Mouse (Mus musculus) embryonic facial prominence, embryonic 14.5 days (tissue): ENCODE results near the gene Tcp10b. TPM values are rescaled to one million over a fixed set of nuclear protein-coding genes. Genes with fewer than 3 reads are reported as not detected.
"Not testable (repeated sequence)": the region's sequence is repeated elsewhere in the genome, so short reads cannot be mapped to it uniquely, and the experiment has no call there.

Experiments
- ATAC-seq: fragments of 200-750 bp; cut with Nextera tagmentation; 2 replicates; pipeline ENCODE4 v1.8.0; 2017; ENCODE audit warnings: low read depth, moderate number of reproducible peaks, moderate TSS enrichment
- DNase-seq: peaks from one replicate; pipeline ENCODE4 v3.0.0-alpha.2; 2015; ENCODE audit warnings: low spot score
- H3K27ac ChIP-seq: fragments of 300-500 bp; sonication (generic); replicated peaks from 2 replicates; pipeline ENCODE4 v1.5.1; 2014; ENCODE audit warnings: low read depth, mild to moderate bottlenecking, low read length, moderate library complexity
- H3K27me3 ChIP-seq: fragments of 300-500 bp; sonication (generic); replicated peaks from 2 replicates; pipeline ENCODE4 v1.6.1; 2014; ENCODE audit warnings: low read length; ENCODE audit not compliant: control insufficient read depth, insufficient read depth
- H3K36me3 ChIP-seq: fragments of 300-500 bp; sonication (generic); 2 replicates; pipeline ENCODE4 v1.6.1; 2014; ENCODE audit warnings: low read length, mixed read lengths; ENCODE audit not compliant: control insufficient read depth, insufficient read depth
- H3K4me1 ChIP-seq: fragments of 300-500 bp; sonication (generic); 2 replicates; pipeline ENCODE4 v1.6.1; 2014; ENCODE audit warnings: antibody characterized with exemption, low read length; ENCODE audit not compliant: control insufficient read depth, insufficient read depth
- H3K4me2 ChIP-seq: fragments of 300-500 bp; sonication (generic); 2 replicates; pipeline ENCODE4 v1.6.1; 2014; ENCODE audit warnings: low read depth, mild to moderate bottlenecking, low read length, moderate library complexity, mixed read lengths
- H3K4me3 ChIP-seq: fragments of 300-500 bp; sonication (generic); 2 replicates; pipeline ENCODE4 v1.5.1; 2014; ENCODE audit warnings: low read depth, mild to moderate bottlenecking, low read length
- H3K9ac ChIP-seq: fragments of 300-500 bp; sonication (generic); 2 replicates; pipeline ENCODE4 v1.6.1; 2014; ENCODE audit warnings: low read depth, mild to moderate bottlenecking, low read length, moderate library complexity, mixed read lengths
- H3K9me3 ChIP-seq: fragments of 300-500 bp; sonication (generic); 2 replicates; pipeline ENCODE4 v1.6.1; 2016; ENCODE audit warnings: low read length; ENCODE audit not compliant: control insufficient read depth
- WGBS: fragments of 180-500 bp; shearing (Covaris S2); extraction: QIAGEN DNeasy Blood & Tissue Kit; methylation state at CpG from one replicate; pipeline ENCODE4 v1.1.7; 2014; 5-methylcytosine and 5-hydroxymethylcytosine counted together
- polyA plus RNA-seq: library from polyadenylated mRNA; unstranded; fragments of >200 nt; fragmentation: Nextera tagmentation; extraction: Ambion mirVana; gene quantifications from 2 replicates; pipeline ENCODE4 v1.2.1, GENCODE M21; 2014

Gene Tcp10b
- polyA plus RNA-seq, result 0.39 TPM in 1 of 2 replicates, not detected in the other

DNA sequence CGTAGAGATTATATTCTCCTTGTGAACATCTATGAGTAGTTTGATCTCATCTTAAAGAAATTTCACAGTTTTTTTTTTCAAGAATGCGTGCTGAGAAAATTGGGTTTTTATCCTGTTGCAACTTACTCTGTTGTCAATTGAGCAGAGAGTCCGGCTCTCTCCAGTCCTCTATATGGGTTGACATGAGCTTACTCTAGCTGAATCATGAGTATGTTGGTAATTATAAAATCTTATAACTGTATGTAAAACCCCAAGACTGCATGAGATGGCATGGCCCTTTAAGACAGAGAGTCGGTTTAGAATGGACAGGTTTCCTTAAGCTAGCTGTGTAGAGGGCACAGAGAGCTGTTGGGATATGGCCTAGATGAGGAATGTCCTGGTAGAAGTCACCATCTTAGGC is at the start of gene Tcp10b:
Gene Tcp10b (plus strand): TSS at position 301 of the 400 bp plus-strand sequence.
- H3K4me1 ChIP-seq, H3K4me3 ChIP-seq, H3K9ac ChIP-seq, H3K4me2 ChIP-seq, DNase-seq, H3K9me3 ChIP-seq, H3K27me3 ChIP-seq, H3K36me3 ChIP-seq, H3K27ac ChIP-seq, ATAC-seq: not testable (repeated sequence)
- WGBS, result 85% methylated on average over 4 of the region's 4 CpGs

DNA sequence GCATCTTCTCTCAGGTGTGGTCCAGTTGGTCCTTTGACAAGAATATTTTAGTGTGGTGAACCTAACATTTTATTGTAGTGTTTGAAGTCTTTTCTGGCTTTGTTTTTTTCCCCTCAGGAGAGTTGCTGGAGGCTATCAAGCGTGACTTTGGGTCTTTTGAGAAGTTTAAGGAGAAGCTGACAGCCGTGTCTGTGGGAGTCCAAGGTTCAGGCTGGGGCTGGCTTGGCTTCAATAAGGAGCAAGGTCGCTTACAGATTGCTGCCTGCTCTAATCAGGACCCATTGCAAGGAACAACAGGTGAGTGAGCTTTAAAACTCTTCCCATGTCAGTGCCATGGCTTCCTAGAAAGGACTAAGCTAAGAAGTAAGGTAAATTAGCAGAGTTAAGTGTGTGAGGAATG is 47.6 kb upstream of the Tcp10b start:
- no peak overlapping the region for H3K27ac ChIP-seq
- no peak overlapping the region for H3K4me2 ChIP-seq
- no peak overlapping the region for H3K4me3 ChIP-seq
- no peak overlapping the region for H3K9ac ChIP-seq
- H3K36me3 ChIP-seq, result peaks cover 58% of the 10 kb centered on the region
- H3K27me3 ChIP-seq, result no peaks in the 10 kb centered on the region
- ATAC-seq (no peak), DNase-seq (no peak)
- WGBS, result 75% methylated on average over 3 of the region's 3 CpGs
- no peaks in the 10 kb centered on the region for H3K9me3 ChIP-seq
- peaks cover 7% of the 10 kb centered on the region; the same call in 1 of the 2 replicates for H3K4me1 ChIP-seq

DNA sequence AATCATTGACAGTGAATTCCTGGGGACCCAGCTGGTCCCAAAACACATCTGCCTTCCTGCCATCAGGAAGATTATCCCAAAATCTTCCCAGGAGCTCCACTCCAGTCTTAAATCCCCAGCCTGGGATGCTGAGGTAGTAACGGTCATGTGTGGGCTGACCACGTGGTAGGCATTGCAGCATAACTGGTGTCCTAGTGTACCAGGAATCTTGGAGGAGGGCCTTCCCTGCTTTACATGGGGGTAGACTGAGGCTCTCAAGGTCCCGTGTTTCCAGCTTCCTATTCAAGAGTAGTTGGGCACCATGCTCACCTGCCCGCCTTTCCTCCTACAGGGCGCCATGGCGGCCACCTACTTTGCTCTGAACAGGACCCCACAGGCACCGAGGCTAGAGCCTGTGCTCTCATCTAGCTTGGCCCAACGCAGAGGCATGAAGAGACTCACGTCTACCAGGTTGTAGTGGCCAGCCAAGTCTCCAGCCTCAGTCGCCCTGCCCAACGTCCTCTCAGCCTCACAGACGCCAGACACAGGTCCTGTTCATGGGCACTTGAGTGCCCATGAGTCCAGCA is 24.2 kb upstream of the Tcp10b start:
- DNase-seq, H3K4me1 ChIP-seq, H3K4me2 ChIP-seq, H3K4me3 ChIP-seq, H3K36me3 ChIP-seq, H3K9me3 ChIP-seq, H3K27ac ChIP-seq, ATAC-seq, H3K9ac ChIP-seq, H3K27me3 ChIP-seq: not testable (repeated sequence)
- 77% methylated on average over 3 of the region's 12 CpGs for WGBS

DNA sequence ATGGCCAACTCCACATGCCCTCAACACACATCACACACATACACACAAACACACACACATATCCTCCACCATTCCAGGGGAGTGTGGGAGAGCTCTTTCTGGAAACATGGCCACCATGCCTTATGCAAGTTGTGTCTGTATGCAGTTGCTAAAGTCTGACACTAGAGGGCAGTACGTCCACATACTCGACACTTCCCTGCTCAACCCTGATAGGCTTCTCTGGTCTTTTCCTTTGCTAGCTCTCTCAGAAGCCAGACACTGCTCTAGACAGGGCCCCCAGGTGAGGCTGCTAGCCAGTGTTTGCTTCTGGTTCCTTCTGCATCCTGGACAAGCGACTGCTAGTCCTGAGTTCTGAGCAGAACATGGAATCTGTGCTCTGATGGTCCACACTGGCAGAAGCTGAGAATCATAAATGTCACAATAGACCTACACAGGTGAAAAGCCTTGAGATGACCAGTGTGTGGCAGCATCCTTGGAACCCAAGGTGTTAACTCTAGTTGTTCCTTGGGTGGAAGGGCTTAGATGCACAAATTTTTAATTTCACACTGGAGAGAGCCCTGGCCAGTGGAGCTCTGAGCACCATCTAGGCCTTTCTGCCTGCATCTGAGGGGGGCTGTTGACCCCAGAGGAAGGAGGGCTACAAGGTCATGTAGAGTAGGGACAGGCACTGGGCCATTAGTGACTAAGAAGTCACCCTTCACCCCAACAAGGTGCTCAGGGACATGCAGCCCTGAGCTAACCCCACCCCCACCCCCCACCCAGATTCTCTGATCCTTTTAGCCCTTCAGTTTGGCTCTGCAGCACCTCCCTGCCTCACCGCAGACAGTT is 16.8 kb upstream of the Tcp10b start:
- H3K9ac ChIP-seq, H3K4me1 ChIP-seq, H3K27ac ChIP-seq, H3K4me3 ChIP-seq, H3K4me2 ChIP-seq, H3K27me3 ChIP-seq, H3K36me3 ChIP-seq, H3K9me3 ChIP-seq: not testable (repeated sequence)
- DNase-seq (peak; percentile 42), ATAC-seq (peak; percentile 86)
- 7% methylated on average over 3 of the region's 4 CpGs for WGBS

DNA sequence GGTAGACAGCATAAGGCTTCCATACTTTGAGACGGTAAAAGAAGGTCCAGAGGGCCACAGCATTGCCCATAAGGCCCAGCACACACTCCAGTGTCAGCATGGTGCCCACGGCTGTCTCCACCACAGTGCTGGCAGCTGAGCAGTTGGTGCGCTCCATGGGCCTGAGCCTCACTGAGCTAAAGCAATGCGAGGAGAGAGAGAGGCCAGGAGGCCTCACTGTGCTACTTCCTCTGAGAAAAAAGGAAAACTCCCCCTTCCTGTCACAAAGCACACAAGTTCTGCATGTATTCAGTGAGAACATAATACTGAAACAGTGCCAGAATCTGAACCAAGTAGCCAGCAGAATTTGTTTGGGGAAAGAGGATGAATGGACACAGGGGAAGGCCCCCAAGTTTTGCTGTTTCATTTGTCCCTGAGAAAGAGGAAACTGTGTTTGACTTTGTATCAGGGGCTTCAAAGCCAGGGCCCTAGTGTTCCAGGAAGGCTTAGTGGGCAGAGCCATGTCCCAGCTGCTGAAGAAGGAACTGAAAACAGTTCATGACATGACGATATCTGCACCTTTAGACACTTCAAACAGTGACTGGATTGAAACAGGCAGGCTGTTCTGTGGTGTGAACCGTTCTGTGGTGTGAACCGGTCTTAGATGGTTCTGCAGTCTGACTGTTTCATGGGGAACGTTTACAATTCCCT is 8.6 kb upstream of the Tcp10b start, which contains the start of gene Gpr31b:
Gene Gpr31b (minus strand): TSS at position 173 of the 690 bp plus-strand sequence.
- not testable (repeated sequence) for H3K9me3 ChIP-seq, H3K4me1 ChIP-seq, H3K4me3 ChIP-seq, H3K36me3 ChIP-seq, H3K27ac ChIP-seq, H3K9ac ChIP-seq, DNase-seq, H3K4me2 ChIP-seq, ATAC-seq, H3K27me3 ChIP-seq
- no CpG with 5 or more reads among the region's 8 CpGs for WGBS

DNA sequence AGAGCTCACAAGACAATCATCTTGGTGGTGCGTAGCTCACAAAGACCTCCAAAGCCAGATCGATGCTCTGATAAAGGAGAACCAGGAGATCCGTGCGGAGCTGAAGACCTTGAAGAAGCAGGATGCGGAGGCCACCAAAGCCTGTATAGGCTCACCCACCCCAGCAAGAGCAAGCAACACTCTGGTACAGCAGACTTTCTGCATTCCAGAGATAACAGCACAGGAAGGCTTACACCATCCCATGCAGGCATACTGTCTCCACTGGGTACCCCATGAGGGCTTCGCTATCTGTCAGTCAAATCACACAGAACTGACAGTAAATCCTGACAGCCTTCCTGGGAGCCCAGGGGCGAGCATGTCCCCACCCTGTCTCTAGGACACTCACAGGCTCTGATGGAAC is 2.0 kb downstream of the Tcp10b start:
- H3K4me2 ChIP-seq, H3K4me1 ChIP-seq, H3K4me3 ChIP-seq, ATAC-seq, H3K27ac ChIP-seq, H3K9ac ChIP-seq, DNase-seq, H3K36me3 ChIP-seq, H3K27me3 ChIP-seq, H3K9me3 ChIP-seq: not testable (repeated sequence)
- 94% methylated on average over 2 of the region's 7 CpGs for WGBS

DNA sequence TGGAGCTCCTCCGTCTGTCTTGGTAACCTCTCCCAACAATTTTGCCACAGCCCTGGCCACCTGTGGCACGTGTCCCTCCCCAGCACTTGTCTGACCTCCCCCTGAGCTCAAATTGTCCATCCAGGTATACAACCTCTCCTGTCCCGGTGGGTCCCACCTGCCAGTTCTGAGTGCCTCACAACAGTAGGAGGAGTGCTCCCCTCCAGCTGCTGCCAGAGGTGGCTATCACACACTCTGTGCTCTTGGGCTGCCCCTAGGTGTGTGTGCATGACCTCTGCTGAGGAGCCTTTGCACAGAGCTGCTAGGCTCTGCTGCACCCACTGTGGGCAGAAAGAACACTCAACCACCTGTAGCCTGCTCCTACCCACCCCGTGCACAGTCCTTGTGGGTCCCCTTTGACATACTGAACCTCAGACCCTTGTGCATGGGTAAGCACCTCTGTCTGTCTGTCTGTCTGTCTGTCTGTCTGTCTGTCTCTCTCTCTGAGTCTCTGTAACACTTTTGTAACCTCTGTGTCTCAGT is 7.0 kb downstream of the Tcp10b start:
- DNase-seq, H3K27me3 ChIP-seq, H3K4me3 ChIP-seq, ATAC-seq, H3K36me3 ChIP-seq, H3K4me2 ChIP-seq, H3K27ac ChIP-seq, H3K9ac ChIP-seq, H3K4me1 ChIP-seq, H3K9me3 ChIP-seq: not testable (repeated sequence)
- WGBS, result 80% methylated on average over 1 of the region's 4 CpGs

DNA sequence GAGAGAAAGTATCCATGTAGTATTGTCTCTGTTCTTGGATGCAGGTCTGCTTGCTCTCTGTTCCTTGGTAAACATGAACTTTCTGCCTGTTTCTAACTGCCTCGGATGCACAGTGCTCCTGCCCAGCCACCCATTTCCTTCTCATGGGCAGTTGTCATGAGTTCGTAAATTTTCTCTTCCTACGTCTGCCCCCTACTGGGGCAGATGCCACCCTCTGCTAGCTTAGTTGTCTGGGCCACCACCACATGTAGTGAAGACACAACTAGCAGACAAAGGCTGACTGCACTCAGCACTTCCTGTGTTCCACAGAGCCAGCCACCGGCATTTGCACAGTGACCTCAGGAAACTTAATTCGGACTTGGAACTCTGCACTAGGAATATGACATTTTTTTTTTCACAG is 8.3 kb downstream of the Tcp10b start:
- not testable (repeated sequence) for ATAC-seq, H3K4me3 ChIP-seq, H3K27ac ChIP-seq, H3K27me3 ChIP-seq, H3K9me3 ChIP-seq, H3K4me1 ChIP-seq, H3K36me3 ChIP-seq, DNase-seq, H3K9ac ChIP-seq, H3K4me2 ChIP-seq
- WGBS, result 68% methylated on average over 3 of the region's 5 CpGs
